Mouse (Mus musculus) heart, adult 9 months (tissue): Measurements from ENCODE around the gene Accsl.

Experiments used
- DNase-seq, 2 experiments: peaks; one replicate each; pipeline ENCODE4 v3.0.0; 2022; ENCODE audit warnings: low spot score in 2 of 2

Accsl gene

GRCm38 (mm10) chr2:93869107-93869600 is at the start of gene Accsl:
Gene Accsl (minus strand): TSS chr2:93869157.
- DNase-seq = no peak

GRCm38 (mm10) chr2:93913552-93913951 is 44.6 kb upstream of the Accsl start:
- DNase-seq = no peak

- DNase-seq = peak in 1 of 2 experiments; percentile 35
These were observed 43.0 kb upstream of the Accsl start for GRCm38 (mm10) chr2:93911942-93912341.

GRCm38 (mm10) chr2:93909716-93910115 is 40.8 kb upstream of the Accsl start:
- DNase-seq = peak in 1 of 2 experiments; percentile 39

GRCm38 (mm10) chr2:93907519-93908294 is 38.8 kb upstream of the Accsl start:
- DNase-seq = no peak

- peak; percentile 67 to 75 for DNase-seq
These were observed 37.4 kb upstream of the Accsl start for GRCm38 (mm10) chr2:93906316-93906715.

- peak in 1 of 2 experiments; percentile 50 for DNase-seq
These were observed 34.5 kb upstream of the Accsl start for GRCm38 (mm10) chr2:93903415-93903814.

GRCm38 (mm10) chr2:93902680-93903305 is 33.8 kb upstream of the Accsl start:
- no peak for DNase-seq

GRCm38 (mm10) chr2:93899397-93900380 is 30.7 kb upstream of the Accsl start:
- no peak for DNase-seq

GRCm38 (mm10) chr2:93891611-93892280 is 22.8 kb upstream of the Accsl start:
- DNase-seq = peak in 1 of 2 experiments; percentile 32

- DNase-seq = no peak
These were observed 21.2 kb upstream of the Accsl start for GRCm38 (mm10) chr2:93890143-93890542.

GRCm38 (mm10) chr2:93889071-93889470 is 20.1 kb upstream of the Accsl start:
- no peak for DNase-seq

- no peak for DNase-seq
These were observed 19.4 kb upstream of the Accsl start for GRCm38 (mm10) chr2:93888366-93888765.

- no peak for DNase-seq
These were observed 18.3 kb upstream of the Accsl start for GRCm38 (mm10) chr2:93887273-93887672.

- no peak for DNase-seq
These were observed 17.2 kb upstream of the Accsl start for GRCm38 (mm10) chr2:93886013-93886794.

- no peak for DNase-seq
These were observed 14.1 kb upstream of the Accsl start for GRCm38 (mm10) chr2:93883066-93883465.

- DNase-seq = no peak
These were observed 12.8 kb upstream of the Accsl start for GRCm38 (mm10) chr2:93881640-93882367.

GRCm38 (mm10) chr2:93880981-93881380 is 12.0 kb upstream of the Accsl start:
- no peak for DNase-seq

GRCm38 (mm10) chr2:93880450-93880849 is 11.5 kb upstream of the Accsl start:
- DNase-seq = peak in 1 of 2 experiments; percentile 10

- DNase-seq = peak; percentile 15 to 31
These were observed 8.0 kb upstream of the Accsl start for GRCm38 (mm10) chr2:93877005-93877404.
